Mouse (Mus musculus) thymus, postnatal 14 days (tissue): ENCODE measurements around the gene Ccdc137.

Experiments
- DNase-seq: peaks from one replicate; pipeline ENCODE4 v3.0.0; 2021

Gene Ccdc137

GRCm38 (mm10) chr11:120464365-120464764 lies 6.5 kb downstream of the Ccdc137 start:
- DNase-seq: no peak

GRCm38 (mm10) chr11:120465521-120465920 lies 7.6 kb downstream of the Ccdc137 start:
- no peak for DNase-seq

DNA sequence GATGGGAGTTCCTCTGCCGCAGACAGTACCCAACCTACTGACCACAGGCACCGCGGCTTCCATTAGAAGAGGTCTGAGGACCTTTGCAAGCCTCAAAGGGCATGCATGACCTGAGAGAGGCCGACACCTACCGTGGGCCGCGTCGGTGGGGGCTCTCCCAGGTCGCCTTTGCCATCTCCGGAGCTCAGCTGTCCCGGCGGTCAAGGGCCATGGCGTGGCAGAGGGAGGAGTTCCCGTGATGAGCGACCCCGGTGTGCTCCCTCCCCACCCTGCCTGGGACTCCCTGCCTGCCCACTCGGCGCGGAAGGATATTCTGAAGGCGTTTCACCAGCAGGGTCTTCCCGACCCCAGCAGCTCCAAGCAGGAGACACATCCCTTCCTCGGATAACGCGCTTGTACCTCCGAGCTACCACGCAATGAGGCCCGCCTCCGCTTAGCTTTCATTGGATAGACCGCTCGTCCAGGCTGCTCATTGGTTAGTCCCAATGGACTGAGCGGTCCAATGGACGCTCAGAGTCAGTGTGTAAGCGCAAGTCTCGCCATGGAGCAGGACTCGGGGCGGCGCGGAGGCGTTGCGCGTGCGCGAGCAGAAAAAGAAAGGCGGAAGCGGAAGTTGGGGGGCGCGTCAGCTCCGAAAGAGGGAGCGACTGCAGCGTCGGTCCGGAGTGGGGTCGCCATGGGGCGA lies 9.3 kb downstream of the Ccdc137 start, which contains the start of gene Arl16:
Gene Arl16 (minus strand): TSS at position 557 of the 685 bp plus-strand sequence.
- DNase-seq: peak; percentile 97

GRCm38 (mm10) chr11:120467736-120468092 lies 9.8 kb downstream of the Ccdc137 start:
- no peak for DNase-seq

DNA sequence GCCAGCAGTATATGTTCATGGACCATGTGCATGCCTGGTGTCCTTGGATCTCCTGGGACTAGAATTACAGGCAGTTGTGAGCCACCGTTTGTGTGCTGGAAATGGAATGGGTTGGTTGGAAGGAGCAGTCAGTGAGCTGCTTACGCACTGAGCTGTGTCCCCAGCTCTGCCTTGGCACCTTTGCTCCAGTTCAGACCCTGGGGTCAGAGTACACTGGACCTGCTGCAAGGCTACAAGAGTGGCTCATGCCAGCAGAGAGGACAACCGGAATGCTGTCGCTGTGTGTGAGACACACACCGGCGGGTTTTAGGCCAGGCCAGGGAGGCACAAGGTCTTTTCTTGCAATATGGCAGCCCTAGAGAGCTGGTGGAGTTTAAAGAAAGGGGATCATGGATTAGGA lies 14.1 kb downstream of the Ccdc137 start:
- no peak for DNase-seq

GRCm38 (mm10) chr11:120483448-120483934 lies 25.6 kb downstream of the Ccdc137 start:
- DNase-seq: no peak

DNA sequence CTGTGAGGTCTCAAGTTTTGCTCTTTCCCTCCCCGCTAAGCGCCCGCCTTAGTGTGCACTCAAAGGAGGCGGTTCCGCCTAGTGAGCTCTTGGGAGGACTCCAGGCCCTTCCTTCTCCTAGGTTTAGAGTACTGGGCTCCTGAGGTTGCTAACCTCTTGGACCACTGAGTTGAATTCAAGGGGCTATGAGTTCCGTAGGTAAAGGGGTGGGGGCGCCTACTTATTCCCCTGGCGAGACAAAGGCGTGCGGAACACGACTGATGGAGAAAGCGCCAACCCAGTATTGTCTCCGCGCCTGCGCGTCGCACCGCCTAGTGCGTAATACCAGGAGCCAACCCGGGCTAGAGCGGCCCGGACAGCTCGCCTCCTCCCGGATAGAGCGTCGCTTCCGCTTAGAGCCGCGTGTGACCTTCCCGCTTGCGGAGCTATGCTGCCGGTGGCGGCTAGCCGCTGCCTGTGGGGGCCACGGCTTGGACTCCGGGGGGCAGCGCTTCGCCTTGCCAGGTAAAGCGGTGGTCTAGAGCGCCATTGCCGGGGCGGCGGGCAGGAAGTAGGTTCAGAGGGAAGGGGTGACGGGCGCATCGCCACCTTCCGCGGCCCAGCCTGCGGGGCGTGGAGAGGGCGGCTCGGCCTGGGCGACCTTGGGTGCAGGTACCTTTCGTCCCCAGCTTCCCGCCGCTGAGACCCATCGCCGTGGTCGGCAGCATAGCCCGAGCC lies 26.5 kb downstream of the Ccdc137 start, which contains the start of gene Mrpl12:
Gene Mrpl12 (plus strand): TSS at position 349 of the 717 bp plus-strand sequence.
- peak; percentile 89 for DNase-seq

- no peak for DNase-seq
These were observed 27.3 kb downstream of the Ccdc137 start for GRCm38 (mm10) chr11:120485251-120485650.

DNA sequence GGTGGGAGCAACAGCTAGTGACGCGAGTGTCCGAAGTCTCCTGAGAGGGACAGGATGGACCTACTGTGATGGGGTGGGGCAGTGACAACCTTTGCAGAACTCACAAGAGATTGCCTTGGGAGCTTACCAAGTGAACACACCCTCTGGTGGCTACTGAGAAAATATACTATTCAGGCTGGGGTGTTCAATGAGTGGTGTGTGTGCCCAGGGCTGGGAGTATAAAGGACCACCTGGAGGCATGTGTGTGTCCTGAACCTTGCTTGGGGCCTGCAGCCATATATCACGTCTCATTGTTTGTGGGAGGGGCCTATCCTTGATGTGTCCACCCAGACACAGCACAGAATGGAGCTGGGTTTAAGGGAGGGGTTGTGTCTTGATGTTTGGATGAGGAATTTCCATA lies 30.6 kb downstream of the Ccdc137 start:
- DNase-seq: no peak

- peak; percentile 75 for DNase-seq
These were observed 31.3 kb downstream of the Ccdc137 start for GRCm38 (mm10) chr11:120489054-120489761.

GRCm38 (mm10) chr11:120490291-120491046 lies 32.6 kb downstream of the Ccdc137 start:
- no peak for DNase-seq

DNA sequence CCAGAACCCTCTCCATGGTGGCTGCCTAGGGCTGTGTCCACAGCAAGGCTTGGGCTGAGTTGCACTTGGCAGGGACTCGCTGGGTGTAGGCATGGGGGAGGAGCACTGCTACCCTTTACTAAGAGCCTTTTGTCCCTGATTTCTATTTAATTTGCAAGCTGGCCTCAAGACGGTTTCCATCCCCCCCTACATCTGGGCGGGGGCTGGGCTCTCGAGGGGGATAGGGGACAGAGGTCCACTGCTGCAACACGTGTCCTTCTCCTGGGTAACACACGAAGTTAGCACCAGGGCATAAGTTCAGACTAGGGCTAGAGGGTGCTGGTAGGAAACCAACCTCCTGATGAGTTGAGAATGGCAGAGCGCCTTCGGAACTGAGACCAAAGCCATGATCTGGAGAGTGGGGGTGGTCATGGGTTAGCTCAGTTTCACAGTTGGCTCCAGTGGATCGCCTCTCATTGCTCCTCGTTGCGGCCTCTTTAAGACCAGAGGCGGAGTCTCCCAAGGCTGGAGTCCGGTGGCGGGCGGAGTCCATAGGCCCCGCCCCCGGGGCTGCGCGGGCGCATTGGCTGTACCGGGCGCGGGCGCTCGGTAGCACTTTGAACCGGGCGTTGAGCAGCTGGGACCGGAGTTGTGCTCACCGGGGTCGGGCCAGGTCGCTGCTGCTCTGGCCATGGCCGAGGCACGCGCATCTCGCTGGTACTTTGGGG lies 33.6 kb downstream of the Ccdc137 start, which contains the start of gene Slc25a10:
Gene Slc25a10 (plus strand): TSS at position 524 of the 707 bp plus-strand sequence.
- peak; percentile 84 for DNase-seq

GRCm38 (mm10) chr11:120492024-120492877 lies 34.3 kb downstream of the Ccdc137 start:
- peak; percentile 48 for DNase-seq

- DNase-seq: no peak
These were observed 34.9 kb downstream of the Ccdc137 start for GRCm38 (mm10) chr11:120492878-120493203.

DNA sequence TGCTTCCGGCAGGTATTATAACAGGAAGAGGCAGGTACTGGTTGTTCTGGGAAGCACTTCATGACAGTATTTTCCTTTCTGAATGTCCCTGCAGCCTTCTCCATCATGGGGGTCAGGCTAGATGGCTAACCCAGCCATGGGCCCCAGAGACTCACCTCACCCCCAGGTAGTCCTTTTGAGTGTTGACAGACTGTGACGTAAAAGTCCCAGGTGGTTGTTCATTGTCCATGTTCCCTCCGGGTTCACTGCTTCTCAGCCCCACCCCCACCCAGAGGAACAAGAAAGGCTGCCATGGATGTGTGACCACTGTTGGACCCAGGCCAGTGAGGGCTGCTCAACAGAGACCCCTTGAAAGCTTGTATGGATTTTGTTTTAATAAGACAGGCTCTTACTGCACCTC lies 35.4 kb downstream of the Ccdc137 start:
- DNase-seq: no peak

GRCm38 (mm10) chr11:120493911-120494310 lies 36.0 kb downstream of the Ccdc137 start:
- no peak for DNase-seq

DNA sequence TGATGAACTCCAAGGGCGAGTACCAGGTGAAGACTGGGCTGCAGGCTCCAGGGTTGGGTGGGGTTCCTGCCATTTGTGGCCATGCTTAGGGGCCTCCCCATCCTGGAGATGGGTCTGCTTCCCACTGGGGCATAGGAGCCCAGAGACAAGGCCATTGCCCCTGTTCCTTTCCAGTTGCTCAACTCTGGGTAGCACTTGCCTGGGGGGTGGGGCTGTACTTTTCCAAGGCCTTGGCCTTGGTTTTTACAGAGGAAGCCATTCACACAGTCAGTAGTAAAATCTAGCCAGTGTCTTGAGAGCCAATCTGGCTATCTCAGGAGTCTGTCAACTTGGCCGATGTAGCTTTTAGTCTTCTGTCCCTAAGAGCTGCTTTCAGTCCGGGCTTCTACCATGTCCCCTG lies 39.5 kb downstream of the Ccdc137 start:
- DNase-seq: no peak

DNA sequence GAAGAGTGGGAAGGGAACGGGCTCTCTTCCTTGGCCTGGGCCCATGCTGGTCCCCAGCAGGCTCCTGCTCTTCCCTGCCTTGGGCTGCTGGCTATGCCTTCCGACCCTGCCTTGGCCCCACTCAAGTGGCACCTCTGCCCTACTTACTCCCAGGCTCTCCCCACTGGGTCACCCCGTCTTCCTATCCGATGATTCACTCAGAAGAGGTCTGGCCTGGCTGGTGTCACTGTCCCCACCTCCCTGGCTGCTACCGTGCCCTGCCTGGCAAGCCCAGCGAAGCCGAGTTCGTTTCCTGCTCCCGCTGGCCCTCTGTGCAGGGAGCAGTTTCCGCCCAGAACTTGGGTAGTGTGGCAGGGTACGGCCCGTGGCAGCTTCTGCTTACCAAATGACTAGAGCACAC lies 40.3 kb downstream of the Ccdc137 start:
- DNase-seq: no peak

- no peak for DNase-seq
These were observed 41.0 kb downstream of the Ccdc137 start for GRCm38 (mm10) chr11:120498891-120499290.

GRCm38 (mm10) chr11:120499894-120500293 lies 42.0 kb downstream of the Ccdc137 start:
- DNase-seq: no peak

DNA sequence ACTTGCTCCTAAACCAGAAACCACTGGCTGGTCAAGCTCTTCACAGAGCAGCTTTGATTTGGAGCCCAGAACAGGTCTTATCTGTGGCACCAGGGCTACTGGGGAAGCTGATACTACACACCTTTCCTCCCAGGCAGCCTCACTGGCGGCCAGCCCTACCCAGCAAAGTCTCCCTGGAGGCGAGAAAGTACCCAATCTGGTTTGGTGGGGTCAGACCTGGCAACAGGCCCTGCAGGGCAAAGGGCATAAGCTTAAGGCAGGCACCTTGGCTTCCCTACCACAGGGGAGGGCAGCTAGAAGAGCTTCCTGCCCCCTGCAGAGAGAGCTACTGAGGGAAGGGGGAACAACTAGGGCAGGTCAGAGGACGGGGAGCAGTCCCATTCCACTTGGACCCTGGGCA lies 42.4 kb downstream of the Ccdc137 start:
- no peak for DNase-seq
